Mouse (Mus musculus) lung, postnatal 14 days (tissue): ENCODE results near the gene Vmn2r34.
"Not testable (repeated sequence)": the region's sequence is repeated elsewhere in the genome, so short reads cannot be mapped to it uniquely, and the experiment has no call there.

Experiments used
- DNase-seq: peaks from one replicate; pipeline ENCODE4 v3.0.0; 2021

The Vmn2r34 gene

DNA sequence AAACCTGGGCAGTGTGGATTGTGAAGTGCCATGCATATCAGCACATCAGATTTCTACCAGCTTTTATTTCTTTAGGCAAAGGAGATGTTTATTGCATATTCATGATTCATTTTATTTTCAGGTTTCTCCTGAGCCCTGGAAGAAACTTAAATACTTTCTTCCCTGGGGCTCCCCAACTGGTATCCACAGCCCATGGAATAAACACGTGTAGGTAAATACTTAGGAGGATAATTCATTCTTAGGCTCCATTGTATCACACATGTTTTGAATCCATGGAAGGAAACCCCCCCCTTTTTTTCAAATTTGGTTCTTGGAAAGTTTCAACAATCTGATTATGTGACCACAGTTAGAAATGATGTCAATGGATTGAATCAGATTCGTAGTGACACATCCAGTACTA lies at the start of gene Vmn2r34:
Vmn2r34 (minus strand) TSS at position 101 of the 400 bp plus-strand sequence.
- not testable (repeated sequence) for DNase-seq

DNA sequence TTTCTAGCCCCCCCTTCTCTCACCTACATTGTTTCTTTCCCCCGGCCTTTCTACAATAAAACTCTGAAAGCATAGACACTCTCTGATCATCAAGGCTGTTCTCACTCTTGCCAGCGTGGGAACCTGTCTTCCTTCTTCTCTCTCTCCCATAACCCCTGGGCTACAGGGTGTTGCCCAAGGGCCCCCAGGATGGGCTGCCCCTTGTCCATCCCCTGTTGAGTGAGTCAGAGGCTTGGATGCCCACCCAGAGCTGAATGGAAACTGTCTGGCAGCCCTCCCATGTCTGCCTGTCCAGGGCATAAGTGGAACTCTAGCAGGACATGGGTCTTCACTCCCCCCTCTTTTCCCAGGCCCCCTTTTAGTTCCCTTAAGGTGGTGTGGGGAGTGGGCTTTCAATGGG lies 15.3 kb downstream of the Vmn2r34 start:
- not testable (repeated sequence) for DNase-seq
